Mouse (Mus musculus) T-helper 17 cell (primary cell): ENCODE data around the gene Klk8.

Experiments used
- in situ Hi-C, 2 experiments: fragments of 300-600 bp; cut with MboI, MseI; formaldehyde crosslinking; loops; 1 replicate in 1 of 2; 2 replicates in 1 of 2; pipeline ENCODE4 v1.15.1; 2025; ENCODE audit warnings: high pct_unique_total_duplicates in 2 of 2

Gene Klk8

DNA sequence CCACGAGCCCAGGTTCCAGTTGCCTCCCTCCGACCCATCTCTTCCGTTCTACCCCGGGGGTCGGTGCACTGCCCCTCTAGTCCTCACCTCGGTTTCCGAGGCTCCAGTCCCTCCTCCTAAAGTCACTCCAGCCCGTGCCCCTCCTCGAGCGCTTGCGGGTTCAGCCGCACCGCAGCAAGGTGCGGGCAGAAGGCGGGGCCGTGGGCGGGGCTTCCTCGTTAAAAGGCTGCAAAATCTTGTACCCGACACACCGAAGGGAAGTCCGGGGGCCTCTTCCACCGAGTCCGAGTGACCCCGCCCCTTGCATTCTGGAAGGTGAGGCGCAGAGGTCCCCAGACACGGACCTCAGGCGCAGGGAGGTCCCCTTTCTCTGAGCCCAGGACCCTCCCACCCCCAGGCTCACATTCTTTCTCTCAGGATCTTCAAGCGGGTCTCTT lies at the start of gene Klk8:
Klk8 (plus strand) TSS at position 245 of the 437 bp plus-strand sequence.
- in situ Hi-C loops: loop anchor here in 1 of 2 experiments (10.0 to 25.0 kb wide), 3 partner anchors 323 to 1440 kb away; partner anchors contain the start of genes Cd37, Pnkp and Slc6a16

DNA sequence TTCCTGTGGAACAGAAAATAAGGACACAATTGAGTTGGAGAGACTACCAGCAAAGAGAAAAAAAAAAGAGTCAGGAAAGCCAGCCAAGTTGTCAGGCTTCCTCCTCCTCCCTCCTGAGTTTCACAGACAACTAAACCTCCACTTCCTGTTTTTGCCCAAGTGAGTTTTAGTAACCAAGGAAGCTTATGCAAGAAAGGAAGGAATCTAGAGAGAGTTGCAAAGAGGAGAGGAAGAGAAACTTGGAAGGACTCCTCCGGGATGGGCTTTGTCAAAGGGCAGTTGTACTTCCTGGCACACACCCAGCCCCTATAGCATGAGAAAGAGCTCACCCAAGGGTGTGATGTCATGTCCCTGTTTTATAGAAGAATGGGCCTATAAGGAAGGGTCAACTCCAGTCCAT lies 49.6 kb upstream of the Klk8 start:
- in situ Hi-C loops: no loop called here

DNA sequence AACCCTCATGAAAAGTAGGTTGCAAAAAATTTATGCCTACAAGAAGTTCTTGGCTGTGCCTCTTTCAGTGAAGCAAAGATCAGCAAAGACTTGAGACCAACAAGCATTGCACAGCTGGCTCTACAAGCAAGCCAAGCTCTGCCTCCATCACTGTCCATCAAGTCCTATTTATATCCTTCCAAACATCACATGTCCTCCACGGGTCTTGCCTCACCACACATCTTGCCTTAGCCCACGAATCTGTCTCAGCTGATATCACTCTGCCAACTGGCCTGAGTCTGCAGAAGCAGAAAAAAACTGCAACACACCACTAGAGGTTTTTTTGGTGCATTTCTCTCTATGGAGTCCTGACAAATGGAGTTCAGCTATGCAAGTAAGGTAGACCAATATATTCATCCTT lies 44.6 kb upstream of the Klk8 start:
- in situ Hi-C loops: no loop called here

DNA sequence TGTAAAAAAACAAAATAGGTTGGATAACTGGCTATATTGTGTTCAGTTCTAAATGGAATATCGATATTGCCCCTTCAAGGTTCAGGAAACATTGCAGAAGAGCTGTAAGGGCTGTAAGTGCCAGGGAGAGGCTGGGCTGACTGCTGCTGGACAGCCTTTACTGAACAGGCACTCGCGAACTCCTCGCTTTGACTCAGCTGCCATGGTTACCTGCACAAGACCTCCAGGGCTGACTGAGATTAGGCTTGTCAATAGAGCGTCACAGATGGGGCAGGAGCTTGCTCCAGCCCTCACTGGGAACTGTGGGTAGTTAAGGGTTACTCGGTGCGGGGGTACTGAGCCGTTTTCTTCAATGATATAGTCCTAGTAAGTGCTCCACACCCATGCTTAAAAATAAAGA lies 30.9 kb upstream of the Klk8 start:
- in situ Hi-C loops: no loop called here

DNA sequence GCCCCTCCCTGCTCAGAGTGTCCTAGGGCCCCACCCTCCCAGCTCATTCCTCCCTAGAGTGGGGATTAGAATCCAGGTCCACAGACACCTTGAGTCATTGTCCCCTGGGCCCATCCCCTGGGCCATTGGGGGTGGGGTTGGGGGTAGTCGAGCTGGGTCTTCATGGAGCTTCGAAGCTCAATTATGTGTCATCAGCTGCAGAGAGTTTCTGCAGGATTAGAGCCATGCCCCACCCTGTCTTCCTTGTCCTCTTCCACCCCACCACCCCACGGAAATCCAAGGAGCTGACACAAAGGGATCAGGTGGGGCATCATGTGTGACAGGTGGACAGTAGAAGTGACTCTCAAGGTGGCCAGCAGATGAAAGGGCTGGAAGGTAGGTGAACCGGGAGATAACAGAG lies 28.8 kb upstream of the Klk8 start, which contains the start of gene Klk12:
Klk12 (plus strand) TSS at position 301 of the 400 bp plus-strand sequence.
- in situ Hi-C loops: no loop called here

DNA sequence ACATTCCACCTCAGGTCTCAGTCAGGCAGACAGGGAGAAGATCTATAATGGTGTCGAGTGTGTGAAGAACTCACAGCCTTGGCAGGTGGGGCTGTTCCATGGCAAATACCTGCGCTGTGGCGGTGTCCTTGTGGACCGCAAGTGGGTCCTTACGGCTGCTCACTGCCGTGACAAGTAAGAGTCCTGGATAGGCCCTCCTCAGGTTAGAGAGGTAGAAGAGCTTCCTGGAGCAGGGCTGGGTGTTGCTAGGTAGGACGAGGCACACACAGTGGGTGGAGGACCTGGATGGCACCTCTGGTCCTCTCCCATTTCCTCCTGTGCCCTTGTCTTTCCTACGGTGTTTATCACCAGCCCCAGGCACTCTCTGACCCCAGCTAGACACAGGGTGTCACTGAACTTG lies 27.7 kb upstream of the Klk8 start:
- in situ Hi-C loops: no loop called here

DNA sequence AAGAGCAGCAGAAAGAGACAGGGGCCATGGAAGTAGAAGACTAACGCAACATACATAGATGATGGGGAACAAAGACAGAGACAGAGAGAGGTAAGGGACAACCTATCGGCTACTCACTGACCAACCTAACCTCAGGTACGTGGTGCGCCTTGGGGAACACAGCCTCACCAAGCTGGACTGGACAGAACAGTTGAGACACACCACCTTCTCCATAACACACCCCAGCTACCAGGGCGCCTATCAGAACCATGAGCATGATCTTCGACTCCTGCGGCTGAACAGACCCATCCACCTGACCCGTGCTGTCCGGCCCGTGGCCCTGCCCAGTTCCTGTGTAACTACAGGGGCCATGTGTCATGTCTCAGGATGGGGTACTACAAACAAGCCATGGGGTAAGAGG lies 26.7 kb upstream of the Klk8 start:
- in situ Hi-C loops: no loop called here

DNA sequence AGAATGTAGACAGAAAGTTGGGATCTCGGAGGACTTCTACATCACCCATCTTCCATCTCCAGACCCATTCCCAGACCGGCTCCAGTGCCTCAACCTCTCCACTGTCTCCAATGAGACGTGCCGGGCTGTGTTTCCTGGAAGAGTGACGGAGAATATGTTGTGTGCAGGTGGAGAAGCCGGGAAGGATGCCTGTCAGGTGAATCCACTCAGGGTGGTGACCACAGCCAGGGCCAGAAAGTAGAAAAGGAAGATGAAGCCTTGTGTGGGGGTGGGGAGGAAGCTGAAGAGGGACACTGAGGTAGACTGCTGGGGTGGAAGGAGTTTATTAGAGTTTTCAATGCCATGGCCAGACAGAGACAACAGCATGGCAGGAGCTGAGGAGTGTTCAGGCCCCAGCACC lies 25.5 kb upstream of the Klk8 start:
- in situ Hi-C loops: no loop called here

DNA sequence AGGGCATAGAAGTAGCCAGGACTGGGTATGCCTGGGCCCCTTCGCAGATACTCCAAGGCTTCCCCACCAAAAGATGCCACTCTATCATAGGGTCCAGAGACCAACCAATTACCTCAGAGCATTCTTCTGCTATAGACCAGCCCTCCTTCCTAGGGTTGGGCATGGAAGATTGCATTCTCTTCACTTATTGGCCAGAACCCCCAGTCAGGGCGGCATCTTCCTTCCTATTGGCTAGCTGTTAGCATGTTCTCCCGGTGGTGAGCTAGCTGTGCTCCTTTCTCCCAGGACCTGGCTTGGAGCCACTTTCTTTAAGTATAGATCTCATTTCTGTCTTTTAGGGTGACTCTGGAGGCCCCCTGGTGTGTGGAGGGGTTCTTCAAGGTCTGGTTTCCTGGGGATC lies 24.5 kb upstream of the Klk8 start:
- in situ Hi-C loops: no loop called here

DNA sequence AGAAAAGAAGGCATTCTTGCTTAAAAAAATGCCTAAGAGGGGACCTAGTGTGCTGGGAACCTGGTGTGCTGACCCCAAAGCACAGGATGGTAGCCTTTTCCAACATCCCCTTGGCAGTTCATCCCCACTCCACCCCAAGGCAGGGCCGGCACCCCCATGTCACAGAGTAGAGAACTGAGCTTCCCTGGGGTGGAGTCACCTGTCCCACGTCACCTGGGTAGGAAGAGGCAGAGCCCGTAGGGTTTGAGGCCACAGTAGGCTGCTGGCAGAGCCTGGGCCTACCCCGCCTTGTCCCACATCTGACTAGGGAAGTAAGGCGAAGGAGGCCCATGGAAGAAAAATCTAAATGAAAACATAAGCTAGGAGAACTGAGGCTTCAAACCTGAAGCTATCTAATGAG lies 23.0 kb upstream of the Klk8 start, which contains the start of gene Klk11:
Klk11 (plus strand) TSS at position 241 of the 400 bp plus-strand sequence.
- in situ Hi-C loops: no loop called here

DNA sequence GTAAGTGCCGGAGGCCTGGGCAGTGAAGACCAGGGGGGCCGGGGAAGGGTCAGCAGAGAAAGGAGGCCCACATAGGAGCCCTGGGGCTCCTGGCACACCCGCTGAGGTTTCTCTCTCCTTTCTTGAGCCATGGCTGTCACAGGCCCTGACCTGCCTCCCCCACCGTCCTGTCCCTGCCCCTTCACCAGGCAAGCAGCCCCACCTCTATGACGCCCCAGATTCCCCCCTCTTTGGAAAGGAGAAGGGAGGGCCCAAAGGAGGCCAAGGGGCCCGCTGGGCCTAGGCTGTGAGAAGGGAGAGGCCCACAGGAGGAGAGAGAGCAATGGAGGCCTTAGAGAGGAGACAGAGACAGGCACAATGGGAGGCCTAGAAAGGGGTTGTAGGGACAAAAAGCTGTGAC lies 22.6 kb upstream of the Klk8 start:
- in situ Hi-C loops: loop anchor here in 1 of 2 experiments (25.0 kb wide), 1 partner anchor 1462 kb away; the partner anchor contains the start of genes Cd37 and Slc6a16

DNA sequence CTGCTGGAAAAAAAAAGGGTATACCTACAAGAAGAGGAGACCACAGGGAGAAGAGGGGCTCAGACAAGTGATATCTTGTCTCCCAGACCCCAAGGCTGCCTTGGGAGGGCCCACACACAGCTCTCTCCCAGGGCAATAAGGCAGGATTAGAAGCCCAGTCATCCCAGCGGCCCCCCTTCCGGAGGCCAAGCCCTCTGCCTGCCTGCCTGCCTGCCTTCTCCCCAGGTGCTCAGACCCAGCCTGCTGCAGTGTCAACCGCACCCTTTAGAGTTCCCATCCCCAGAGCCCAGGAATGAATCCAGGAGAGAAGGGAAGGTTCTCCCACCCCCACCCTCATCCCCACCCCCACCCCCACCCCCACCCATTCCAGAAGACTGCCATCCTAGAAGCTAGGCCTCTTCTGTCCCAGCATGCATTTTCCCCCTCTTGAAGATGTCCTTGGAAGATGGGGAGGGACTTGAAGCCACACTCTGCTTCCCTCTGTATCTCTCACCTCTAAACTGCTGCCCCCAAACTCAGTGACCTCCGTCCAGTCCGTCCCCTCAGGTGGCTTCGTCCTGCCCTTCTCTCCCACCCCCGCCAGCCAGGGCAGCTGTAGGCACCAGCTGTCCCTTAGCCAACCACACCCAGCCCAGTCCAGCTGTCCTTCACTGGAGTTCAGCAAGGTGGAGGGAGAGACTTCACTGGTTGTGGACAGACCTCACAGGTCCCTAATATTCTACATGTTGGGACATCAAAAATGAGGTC lies 21.9 kb upstream of the Klk8 start:
- in situ Hi-C loops: loop anchor here in 1 of 2 experiments (25.0 kb wide), 1 partner anchor 1462 kb away; the partner anchor contains the start of genes Cd37 and Slc6a16

DNA sequence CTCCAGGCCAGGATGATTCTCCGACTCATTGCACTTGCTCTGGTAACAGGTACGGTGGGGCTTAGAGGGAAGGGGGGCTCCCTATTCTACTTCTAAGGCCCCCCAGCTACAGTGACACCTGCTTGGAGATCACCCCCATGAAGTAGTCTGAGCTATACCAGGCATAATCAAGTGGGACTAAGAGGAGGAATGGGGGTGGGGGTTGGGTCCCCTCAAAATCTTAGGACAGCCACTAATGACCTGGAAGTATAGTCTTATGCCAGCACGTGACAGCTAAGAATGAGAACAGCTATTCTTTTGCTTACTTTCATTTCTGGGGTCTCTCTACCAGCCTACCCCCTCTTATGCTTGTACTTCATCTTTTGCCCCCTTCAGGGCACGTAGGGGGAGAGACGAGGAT lies 20.9 kb upstream of the Klk8 start:
- in situ Hi-C loops: loop anchor here in 1 of 2 experiments (25.0 kb wide), 1 partner anchor 1461 kb away; the partner anchor contains the start of genes Cd37 and Slc6a16

DNA sequence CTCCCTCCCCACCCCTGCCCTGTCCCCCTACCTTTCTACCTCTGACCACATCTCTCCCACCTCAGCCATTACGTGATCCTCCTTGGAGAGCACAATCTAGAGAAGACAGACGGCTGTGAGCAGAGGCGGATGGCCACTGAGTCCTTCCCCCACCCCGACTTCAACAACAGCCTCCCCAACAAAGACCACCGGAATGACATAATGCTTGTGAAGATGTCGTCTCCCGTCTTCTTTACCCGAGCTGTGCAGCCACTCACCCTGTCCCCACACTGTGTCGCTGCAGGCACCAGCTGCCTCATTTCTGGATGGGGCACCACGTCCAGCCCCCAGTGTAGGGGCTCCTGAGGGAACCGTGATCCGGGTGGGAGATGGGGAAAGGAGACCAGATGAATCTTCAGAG lies 20.0 kb upstream of the Klk8 start:
- in situ Hi-C loops: loop anchor here in 1 of 2 experiments (25.0 kb wide), 1 partner anchor 1460 kb away; the partner anchor contains the start of genes Cd37 and Slc6a16

DNA sequence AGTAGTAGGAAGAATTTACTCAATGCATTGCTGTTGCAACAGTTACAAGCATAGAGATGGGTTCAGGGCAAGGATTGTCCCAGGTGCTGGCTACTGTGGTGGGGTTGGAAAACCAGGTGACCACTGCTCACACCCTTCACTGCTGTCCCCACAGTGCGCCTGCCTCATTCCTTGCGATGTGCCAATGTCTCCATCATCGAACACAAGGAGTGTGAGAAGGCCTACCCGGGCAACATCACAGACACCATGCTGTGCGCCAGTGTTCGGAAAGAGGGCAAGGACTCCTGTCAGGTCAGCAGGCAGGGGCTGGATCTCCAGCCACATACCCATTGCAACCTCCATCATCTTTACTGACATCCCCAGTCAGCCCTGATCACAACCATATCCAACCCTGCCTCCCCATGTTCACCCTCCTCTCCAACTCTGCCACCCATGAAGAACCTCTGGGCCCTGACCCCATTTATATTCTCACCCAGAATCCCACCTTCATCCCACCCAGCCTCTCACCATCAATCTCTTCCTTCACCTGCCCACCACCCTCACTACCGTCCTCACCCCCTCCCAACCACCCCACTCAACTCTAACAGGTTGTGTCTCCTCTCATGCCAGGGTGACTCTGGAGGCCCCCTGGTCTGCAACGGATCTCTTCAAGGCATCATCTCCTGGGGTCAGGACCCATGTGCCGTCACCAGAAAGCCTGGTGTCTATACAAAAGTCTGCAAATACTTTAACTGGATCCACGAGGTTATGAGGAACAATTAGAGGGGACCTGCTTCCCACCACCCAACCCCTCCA lies 19.0 kb upstream of the Klk8 start:
- in situ Hi-C loops: loop anchor here in 1 of 2 experiments (25.0 kb wide), 1 partner anchor 1459 kb away; the partner anchor contains the start of genes Cd37 and Slc6a16

DNA sequence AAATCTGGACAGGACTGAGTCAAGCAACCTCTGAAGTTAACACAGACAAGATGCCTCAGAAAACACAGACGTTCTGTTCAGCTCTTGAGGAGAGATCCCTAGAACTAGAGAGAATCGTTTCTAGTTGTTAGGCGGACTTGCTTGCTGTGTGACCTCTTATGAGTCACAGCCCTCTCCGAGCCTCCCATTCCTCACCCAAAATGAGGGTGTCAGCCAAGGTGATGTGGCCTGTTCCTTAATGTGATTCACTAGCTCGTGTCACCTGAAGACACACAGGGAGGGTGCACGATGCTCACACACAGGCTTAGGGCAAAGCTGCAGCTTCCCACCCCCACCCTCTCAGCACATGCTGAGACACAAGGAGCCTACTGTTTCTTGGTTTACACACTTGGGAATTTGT lies 17.1 kb upstream of the Klk8 start:
- in situ Hi-C loops: loop anchor here (5.0 to 25.0 kb wide), 3 partner anchors 98 to 1457 kb away; partner anchors contain the start of genes Cd37 (in 1 of the 2), Ctu1 (in 1 of the 2) and Slc6a16 (in 1 of the 2)

DNA sequence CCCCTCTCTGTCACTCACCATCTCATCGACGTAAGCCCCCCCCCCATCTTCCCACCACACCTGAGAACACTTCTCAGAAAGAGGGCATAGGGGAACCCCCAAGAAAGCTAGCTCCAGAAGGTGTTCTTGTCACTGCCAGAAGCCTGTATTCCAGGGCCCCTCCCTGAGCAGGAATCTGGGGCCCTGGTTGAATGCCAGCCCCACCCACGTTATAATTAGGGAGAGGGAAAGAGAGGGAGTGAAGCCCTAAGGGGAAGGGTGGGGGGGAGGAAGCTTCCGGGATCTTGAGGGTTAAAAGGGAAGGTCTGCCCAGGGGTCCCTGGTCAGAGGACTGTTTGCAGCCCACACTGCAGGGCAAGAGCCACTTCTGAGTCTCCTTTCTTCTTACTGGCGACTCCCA lies 16.6 kb upstream of the Klk8 start, which contains the start of gene Klk10:
Klk10 (plus strand) TSS at position 290 of the 400 bp plus-strand sequence.
- in situ Hi-C loops: loop anchor here (5.0 to 25.0 kb wide), 3 partner anchors 98 to 1457 kb away; partner anchors contain the start of genes Cd37 (in 1 of the 2), Ctu1 (in 1 of the 2) and Slc6a16 (in 1 of the 2)

DNA sequence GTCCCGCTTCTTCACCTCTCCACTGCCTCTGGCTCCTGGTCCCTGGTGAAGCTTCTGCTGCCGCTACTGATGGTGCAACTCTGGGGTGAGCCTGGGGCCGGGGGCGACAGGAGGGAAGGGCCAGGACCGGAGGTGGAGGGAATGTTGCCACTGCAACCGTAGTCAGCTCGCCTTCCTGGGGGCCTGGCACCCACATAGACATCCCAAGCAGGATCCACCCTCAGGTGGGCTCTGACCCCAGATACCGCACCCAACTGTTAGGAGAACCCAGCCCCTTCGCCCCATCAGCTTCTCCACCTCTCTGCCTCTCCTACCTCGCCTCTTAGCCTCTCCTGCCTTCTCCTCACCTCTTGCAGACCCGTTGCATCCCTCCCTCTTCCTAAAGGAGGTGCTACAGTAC lies 15.8 kb upstream of the Klk8 start:
- in situ Hi-C loops: loop anchor here (5.0 to 25.0 kb wide), 3 partner anchors 99 to 1456 kb away; partner anchors contain the start of genes Cd37 (in 1 of the 2), Ctu1 (in 1 of the 2) and Slc6a16 (in 1 of the 2)

DNA sequence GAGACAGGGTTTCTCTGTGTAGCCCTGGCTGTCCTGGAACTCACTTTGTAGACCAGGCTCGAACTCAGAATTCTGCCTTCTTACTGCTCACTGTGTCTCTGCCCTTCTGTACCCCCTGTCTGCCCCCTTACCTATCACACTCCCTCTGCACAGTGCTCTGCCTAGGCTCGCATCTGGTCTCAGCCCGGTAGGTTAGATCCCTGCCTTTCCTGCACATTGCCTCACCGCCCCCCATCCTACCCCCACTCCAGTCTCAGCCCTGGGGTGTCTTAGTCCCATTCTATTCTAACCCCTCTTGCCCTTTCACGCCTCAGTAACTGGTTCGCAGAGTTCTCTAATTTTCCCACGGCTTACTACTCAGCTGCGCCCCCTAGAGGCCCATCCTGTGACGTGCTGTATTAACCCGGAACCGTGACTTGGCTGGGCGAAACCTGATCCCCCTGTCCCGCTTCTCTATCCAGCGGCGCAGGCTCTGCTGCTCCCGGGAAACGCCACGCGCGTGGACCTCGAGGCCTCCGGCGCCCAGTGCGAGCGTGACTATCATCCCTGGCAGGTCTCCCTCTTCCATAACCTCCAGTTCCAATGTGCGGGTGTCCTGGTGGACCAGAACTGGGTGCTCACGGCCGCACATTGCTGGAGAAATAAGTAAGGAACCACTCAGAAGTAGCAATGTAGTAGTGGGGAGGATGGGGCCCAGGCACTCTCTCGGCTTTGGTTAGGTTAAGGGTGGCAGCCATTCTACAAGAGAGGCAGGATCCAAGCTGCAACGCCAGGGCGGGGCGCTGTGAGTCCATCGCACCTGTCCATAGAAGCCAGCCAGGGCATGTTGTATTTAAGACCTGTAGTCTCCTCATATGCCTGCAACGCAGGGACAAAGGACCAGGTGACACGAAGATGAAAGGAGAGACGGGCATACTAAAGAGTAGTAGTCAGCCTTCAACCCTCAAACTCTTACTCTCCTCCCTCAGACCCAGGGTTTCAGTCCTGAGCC lies 14.8 kb upstream of the Klk8 start:
- in situ Hi-C loops: loop anchor here (5.0 to 25.0 kb wide), 3 partner anchors 100 to 1455 kb away; partner anchors contain the start of genes Cd37 (in 1 of the 2), Ctu1 (in 1 of the 2) and Slc6a16 (in 1 of the 2)

DNA sequence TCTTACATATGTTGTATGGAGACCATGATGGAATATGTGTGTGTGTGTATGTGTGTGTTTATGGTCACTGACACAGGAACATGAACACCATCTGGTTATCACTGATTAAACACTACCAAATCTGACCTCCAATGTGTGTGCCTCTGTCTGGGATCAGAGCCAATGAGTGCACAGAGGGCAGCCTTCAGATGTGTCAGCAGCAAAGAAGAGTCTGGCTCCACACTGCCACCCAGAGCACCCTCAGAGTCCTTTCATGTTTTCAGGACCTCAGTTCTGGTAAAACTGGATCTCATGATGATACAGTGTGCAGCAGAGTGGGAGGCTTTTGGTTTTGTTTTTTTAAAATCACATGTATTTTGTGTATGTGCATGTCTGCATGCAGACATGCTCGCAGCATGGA lies 12.1 kb upstream of the Klk8 start:
- in situ Hi-C loops: loop anchor here in 1 of 2 experiments (25.0 kb wide), 1 partner anchor 1452 kb away; the partner anchor contains the start of genes Cd37 and Slc6a16
